Mouse (Mus musculus): ENCODE measurements around the gene Drd1. TPM values are rescaled to one million over a fixed set of nuclear protein-coding genes. Genes with fewer than 3 reads are reported as not detected.

Gene Drd1
- polyA plus RNA-seq, 1 experiment from 2014 or later = 16.8 TPM

DNA sequence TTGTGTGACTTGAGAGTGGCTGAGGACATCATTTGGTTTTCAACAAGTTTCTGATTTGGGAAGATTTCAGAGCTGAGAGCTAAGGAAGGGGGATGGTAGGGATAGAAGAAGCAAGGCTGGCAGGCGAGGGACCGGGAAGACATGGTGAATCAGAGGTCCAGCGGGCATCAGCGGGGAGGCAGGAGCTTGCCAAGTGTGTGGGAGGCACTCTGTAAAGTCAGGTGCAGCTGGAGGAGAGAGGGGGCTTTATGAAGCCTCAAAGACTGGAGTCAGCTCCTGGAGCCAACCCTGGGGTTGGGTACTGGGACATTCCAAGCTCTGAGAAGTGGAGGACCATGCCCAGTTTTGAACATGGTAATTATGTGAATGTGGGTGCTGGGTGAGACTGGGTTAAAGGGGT is 38.8 kb upstream of the Drd1 start:
- 94% methylated on average over 4 of the region's 4 CpGs for WGBS
- H3K4me1 ChIP-seq (replicated peaks; ENCODE audit: control insufficient read depth, insufficient read depth, low read length) = no peaks in the 10 kb centered on the region
- no peak overlapping the region for H3K27ac ChIP-seq (ENCODE audit: low read length)
- H3K36me3 ChIP-seq (ENCODE audit: control insufficient read depth, insufficient read depth) = peaks cover 10% of the 10 kb centered on the region
- no peak overlapping the region for H3K4me3 ChIP-seq (replicated peaks; ENCODE audit: low read length)
- no peaks in the 10 kb centered on the region for H3K27me3 ChIP-seq (replicated peaks; ENCODE audit: control insufficient read depth, insufficient read depth, low read length)
- no peak overlapping the region for H3K9ac ChIP-seq (replicated peaks; ENCODE audit: low read depth, low read length)
- no peaks in the 10 kb centered on the region for H3K9me3 ChIP-seq (ENCODE audit: control insufficient read depth, low read length)
- H3K4me2 ChIP-seq (ENCODE audit: low read length) = no peak overlapping the region
- ATAC-seq = no peak

DNA sequence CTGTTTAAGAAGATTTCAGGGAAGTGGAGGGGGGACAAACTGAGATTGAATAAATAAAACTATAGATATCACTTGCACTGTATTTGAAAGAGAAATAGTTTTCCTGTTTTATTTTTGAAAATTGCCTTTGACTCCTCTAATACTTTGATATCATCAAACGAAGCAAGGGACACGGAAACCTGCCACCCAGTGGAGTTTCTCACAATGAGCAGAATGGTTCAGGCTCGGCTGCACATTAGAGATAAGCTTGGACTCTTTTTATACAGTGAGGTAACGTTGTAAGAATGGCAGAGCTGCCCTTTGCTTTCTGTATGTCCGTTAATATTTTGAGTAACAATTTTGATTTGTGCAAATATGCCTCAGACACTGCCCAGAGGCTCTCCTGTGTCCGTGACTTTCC is 36.2 kb upstream of the Drd1 start:
- no peaks in the 10 kb centered on the region for H3K27me3 ChIP-seq (replicated peaks; ENCODE audit: control insufficient read depth, insufficient read depth, low read length)
- H3K4me3 ChIP-seq (replicated peaks; ENCODE audit: low read length) = no peak overlapping the region
- H3K9me3 ChIP-seq (ENCODE audit: control insufficient read depth, low read length) = no peaks in the 10 kb centered on the region
- no peak for ATAC-seq
- 81% methylated on average over 6 of the region's 6 CpGs for WGBS
- no peak overlapping the region for H3K4me2 ChIP-seq (ENCODE audit: low read length)
- H3K4me1 ChIP-seq (replicated peaks; ENCODE audit: control insufficient read depth, insufficient read depth, low read length) = no peaks in the 10 kb centered on the region
- H3K9ac ChIP-seq (replicated peaks; ENCODE audit: low read depth, low read length) = no peak overlapping the region
- H3K27ac ChIP-seq (ENCODE audit: low read length) = no peak overlapping the region
- H3K36me3 ChIP-seq (ENCODE audit: control insufficient read depth, insufficient read depth) = peaks cover 19% of the 10 kb centered on the region

DNA sequence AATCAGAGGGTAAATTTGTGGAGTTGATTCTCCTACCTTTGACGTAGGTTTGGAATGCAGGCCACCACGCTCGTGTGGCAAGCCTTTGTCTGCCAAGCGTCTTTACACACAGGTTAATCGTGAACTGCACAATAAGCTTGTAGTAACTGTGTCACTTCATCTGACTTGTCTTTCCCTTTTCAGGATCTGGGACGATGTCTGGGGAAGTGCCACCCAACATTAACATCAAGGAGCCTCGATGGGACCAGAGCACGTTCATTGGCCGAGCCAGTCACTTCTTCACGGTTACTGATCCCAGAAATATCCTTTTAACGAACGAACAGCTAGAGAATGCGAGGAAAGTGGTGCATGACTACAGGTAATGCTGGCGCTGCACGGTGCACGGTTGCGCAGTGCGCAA is 29.8 kb upstream of the Drd1 start:
- Histone ChIP-seq H3K27me3 (replicated peaks; ENCODE audit: control insufficient read depth, insufficient read depth, low read length) (no peaks in the 10 kb centered on the region), H3K4me1 (replicated peaks; ENCODE audit: control insufficient read depth, insufficient read depth, low read length) (peaks cover 1% of the 10 kb centered on the region; the same call in 1 of the 2 replicates), H3K4me2 (ENCODE audit: low read length) (no peak overlapping the region), H3K4me3 (replicated peaks; ENCODE audit: low read length) (no peak overlapping the region), H3K27ac (ENCODE audit: low read length) (no peak overlapping the region), H3K9ac (replicated peaks; ENCODE audit: low read depth, low read length) (no peak overlapping the region), H3K36me3 (ENCODE audit: control insufficient read depth, insufficient read depth) (peaks cover 21% of the 10 kb centered on the region), H3K9me3 (ENCODE audit: control insufficient read depth, low read length) (no peaks in the 10 kb centered on the region)
- ATAC-seq = no peak
- WGBS = 84% methylated on average over 18 of the region's 18 CpGs

DNA sequence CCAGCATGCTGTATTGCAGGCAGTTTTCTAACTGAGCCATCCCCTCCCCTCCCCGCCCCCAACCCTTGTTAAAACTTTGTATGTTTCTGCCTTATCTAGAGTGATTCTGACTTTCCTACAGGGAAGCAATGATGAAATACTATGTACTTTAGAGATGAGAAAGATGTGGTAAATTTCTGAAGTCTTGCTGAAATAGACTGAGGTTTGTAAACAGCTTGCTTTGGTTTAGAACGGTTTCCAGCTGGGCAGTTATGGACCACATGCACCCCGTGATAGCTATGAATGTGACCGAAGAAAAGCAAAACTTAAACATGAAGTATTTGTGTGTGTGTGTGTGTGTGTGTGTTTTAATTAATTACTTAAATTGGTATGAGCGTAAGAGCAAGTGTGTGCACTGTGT is 29.3 kb upstream of the Drd1 start:
- WGBS = 95% methylated on average over 5 of the region's 5 CpGs
- ATAC-seq = no peak
- H3K27me3 ChIP-seq (replicated peaks; ENCODE audit: control insufficient read depth, insufficient read depth, low read length) = no peaks in the 10 kb centered on the region
- peaks cover 2% of the 10 kb centered on the region; the same call in 1 of the 2 replicates for H3K4me1 ChIP-seq (replicated peaks; ENCODE audit: control insufficient read depth, insufficient read depth, low read length)
- peaks cover 21% of the 10 kb centered on the region for H3K36me3 ChIP-seq (ENCODE audit: control insufficient read depth, insufficient read depth)
- H3K27ac ChIP-seq (ENCODE audit: low read length) = no peak overlapping the region
- no peaks in the 10 kb centered on the region for H3K9me3 ChIP-seq (ENCODE audit: control insufficient read depth, low read length)
- no peak overlapping the region for H3K9ac ChIP-seq (replicated peaks; ENCODE audit: low read depth, low read length)
- H3K4me3 ChIP-seq (replicated peaks; ENCODE audit: low read length) = no peak overlapping the region
- H3K4me2 ChIP-seq (ENCODE audit: low read length) = no peak overlapping the region

DNA sequence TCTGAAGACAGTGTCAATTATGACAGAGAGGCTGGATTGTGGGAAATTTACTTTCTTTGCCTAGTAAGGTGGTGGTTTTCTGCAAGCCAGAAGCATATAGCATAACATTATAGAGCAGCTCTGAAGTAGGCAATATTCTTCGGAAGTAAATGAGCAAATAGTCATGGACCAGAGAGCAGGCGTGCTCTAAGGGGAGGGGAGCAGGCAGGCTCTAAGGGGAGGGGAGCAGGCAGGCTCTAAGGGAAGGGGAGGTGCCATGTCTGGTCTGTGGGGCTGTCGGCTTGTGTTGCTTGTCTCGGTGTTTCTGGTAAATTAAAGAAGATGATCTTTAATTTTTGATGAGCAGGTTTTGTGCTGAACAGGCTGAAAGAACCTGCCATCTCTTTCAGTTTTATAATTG is 28.7 kb upstream of the Drd1 start:
- 55% methylated on average over 4 of the region's 4 CpGs for WGBS
- H3K9ac ChIP-seq (replicated peaks; ENCODE audit: low read depth, low read length) = no peak overlapping the region
- H3K9me3 ChIP-seq (ENCODE audit: control insufficient read depth, low read length) = no peaks in the 10 kb centered on the region
- no peak overlapping the region for H3K4me2 ChIP-seq (ENCODE audit: low read length)
- H3K36me3 ChIP-seq (ENCODE audit: control insufficient read depth, insufficient read depth) = peaks cover 14% of the 10 kb centered on the region
- no peak overlapping the region for H3K27ac ChIP-seq (ENCODE audit: low read length)
- no peak for ATAC-seq
- peaks cover 2% of the 10 kb centered on the region; the same call in 1 of the 2 replicates for H3K4me1 ChIP-seq (replicated peaks; ENCODE audit: control insufficient read depth, insufficient read depth, low read length)
- no peak overlapping the region for H3K4me3 ChIP-seq (replicated peaks; ENCODE audit: low read length)
- H3K27me3 ChIP-seq (replicated peaks; ENCODE audit: control insufficient read depth, insufficient read depth, low read length) = no peaks in the 10 kb centered on the region

- WGBS = 91% methylated on average over 5 of the region's 5 CpGs
- Histone ChIP-seq H3K36me3 (ENCODE audit: control insufficient read depth, insufficient read depth) (peaks cover 9% of the 10 kb centered on the region), H3K4me1 (replicated peaks; ENCODE audit: control insufficient read depth, insufficient read depth, low read length) (peaks cover 4% of the 10 kb centered on the region; the same call in 1 of the 2 replicates), H3K4me3 (replicated peaks; ENCODE audit: low read length) (no peak overlapping the region), H3K27ac (ENCODE audit: low read length) (no peak overlapping the region), H3K9ac (replicated peaks; ENCODE audit: low read depth, low read length) (no peak overlapping the region), H3K4me2 (ENCODE audit: low read length) (no peak overlapping the region), H3K27me3 (replicated peaks; ENCODE audit: control insufficient read depth, insufficient read depth, low read length) (no peaks in the 10 kb centered on the region), H3K9me3 (ENCODE audit: control insufficient read depth, low read length) (no peaks in the 10 kb centered on the region)
- no peak for ATAC-seq
Measured at GRCm38 (mm10) chr13:54082946-54083345, 27.4 kb upstream of the Drd1 start.

DNA sequence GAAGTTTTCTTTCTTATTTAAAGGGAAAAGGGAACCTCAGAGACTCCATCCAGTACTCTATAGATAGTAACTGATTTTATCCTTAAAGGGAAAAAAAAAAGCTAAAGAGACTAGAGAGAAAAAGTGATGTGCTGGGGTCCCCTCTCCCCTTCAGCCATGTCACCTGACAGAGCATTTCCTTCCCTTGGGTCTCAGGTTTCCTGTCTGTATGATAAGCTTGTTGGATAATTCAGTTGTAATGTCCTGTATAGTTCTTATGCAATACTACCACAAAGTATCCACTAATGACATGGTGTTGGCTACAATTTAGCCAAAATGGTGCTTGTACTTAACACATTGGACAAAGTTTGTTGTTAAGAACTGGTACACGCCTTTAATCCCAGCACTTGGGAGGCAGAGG is 25.3 kb upstream of the Drd1 start:
- peaks cover 4% of the 10 kb centered on the region; the same call in 1 of the 2 replicates for H3K4me1 ChIP-seq (replicated peaks; ENCODE audit: control insufficient read depth, insufficient read depth, low read length)
- no peaks in the 10 kb centered on the region for H3K9me3 ChIP-seq (ENCODE audit: control insufficient read depth, low read length)
- H3K27ac ChIP-seq (ENCODE audit: low read length) = no peak overlapping the region
- H3K36me3 ChIP-seq (ENCODE audit: control insufficient read depth, insufficient read depth) = peaks cover 4% of the 10 kb centered on the region
- H3K27me3 ChIP-seq (replicated peaks; ENCODE audit: control insufficient read depth, insufficient read depth, low read length) = no peaks in the 10 kb centered on the region
- H3K4me3 ChIP-seq (replicated peaks; ENCODE audit: low read length) = no peak overlapping the region
- WGBS = 88% methylated on average over 1 of the region's 1 CpGs
- H3K9ac ChIP-seq (replicated peaks; ENCODE audit: low read depth, low read length) = no peak overlapping the region
- no peak for ATAC-seq
- H3K4me2 ChIP-seq (ENCODE audit: low read length) = no peak overlapping the region

DNA sequence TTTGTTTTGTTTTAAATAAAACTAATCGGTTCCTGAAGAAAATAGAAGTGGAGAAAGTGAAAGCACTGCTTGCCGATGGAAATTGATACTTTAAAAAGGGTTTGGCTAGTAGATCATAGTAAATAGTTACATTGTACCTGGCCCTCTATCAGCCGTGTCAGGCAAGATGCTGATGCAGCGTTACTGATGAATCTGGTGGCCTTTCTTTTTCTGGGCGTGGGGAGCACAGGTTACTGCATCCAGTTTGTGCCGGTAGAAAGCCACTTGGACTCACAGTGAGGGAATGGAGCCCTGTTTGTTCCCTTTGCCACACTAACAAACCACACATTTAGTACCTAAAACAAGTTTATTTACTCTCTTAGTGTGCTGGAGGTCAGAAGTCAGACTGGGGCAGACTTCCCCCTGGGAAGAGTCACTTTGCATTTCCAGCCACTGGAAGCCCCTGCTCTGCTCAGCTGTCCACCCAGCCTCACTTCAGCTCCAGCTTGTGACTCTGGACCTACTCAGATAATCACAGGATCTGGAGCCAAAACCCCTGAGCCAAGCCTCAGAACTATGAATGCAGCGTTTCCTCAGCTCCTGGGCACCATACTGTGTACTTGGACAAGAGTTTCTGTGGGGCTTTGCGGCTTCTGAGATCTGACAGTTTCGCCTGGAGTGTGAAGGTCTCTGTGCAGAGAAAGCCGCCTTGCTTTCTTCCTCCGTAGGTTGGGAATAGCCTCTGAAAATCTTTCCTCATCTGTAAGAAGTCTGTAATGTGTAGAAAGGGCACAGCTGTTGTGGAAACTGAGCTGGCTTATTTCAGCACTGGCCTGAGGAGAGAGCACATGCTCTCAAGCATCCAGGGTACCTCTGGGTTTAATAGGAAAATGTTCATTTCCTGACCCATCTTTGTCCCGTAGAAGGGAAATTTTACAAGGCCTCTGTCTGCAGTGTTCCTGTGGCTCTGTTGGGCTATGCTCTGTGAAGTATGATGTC is 24.6 kb upstream of the Drd1 start:
- Histone ChIP-seq H3K4me2 (ENCODE audit: low read length) (no peak overlapping the region), H3K4me3 (replicated peaks; ENCODE audit: low read length) (no peak overlapping the region), H3K27me3 (replicated peaks; ENCODE audit: control insufficient read depth, insufficient read depth, low read length) (no peaks in the 10 kb centered on the region), H3K36me3 (ENCODE audit: control insufficient read depth, insufficient read depth) (no peaks in the 10 kb centered on the region), H3K27ac (ENCODE audit: low read length) (no peak overlapping the region), H3K9ac (replicated peaks; ENCODE audit: low read depth, low read length) (no peak overlapping the region), H3K4me1 (replicated peaks; ENCODE audit: control insufficient read depth, insufficient read depth, low read length) (peaks cover 4% of the 10 kb centered on the region; the same call in 1 of the 2 replicates), H3K9me3 (ENCODE audit: control insufficient read depth, low read length) (no peaks in the 10 kb centered on the region)
- WGBS = 81% methylated on average over 12 of the region's 12 CpGs
- ATAC-seq = no peak

- Histone ChIP-seq H3K9me3 (ENCODE audit: control insufficient read depth, low read length) (no peaks in the 10 kb centered on the region), H3K27me3 (replicated peaks; ENCODE audit: control insufficient read depth, insufficient read depth, low read length) (no peaks in the 10 kb centered on the region), H3K36me3 (ENCODE audit: control insufficient read depth, insufficient read depth) (no peaks in the 10 kb centered on the region), H3K27ac (ENCODE audit: low read length) (no peak overlapping the region), H3K4me2 (ENCODE audit: low read length) (no peak overlapping the region), H3K4me1 (replicated peaks; ENCODE audit: control insufficient read depth, insufficient read depth, low read length) (peaks cover 13% of the 10 kb centered on the region), H3K4me3 (replicated peaks; ENCODE audit: low read length) (no peak overlapping the region), H3K9ac (replicated peaks; ENCODE audit: low read depth, low read length) (no peak overlapping the region)
- 89% methylated on average over 11 of the region's 11 CpGs for WGBS
- no peak for ATAC-seq
Measured at GRCm38 (mm10) chr13:54077470-54078174, 22.1 kb upstream of the Drd1 start.
